11 mouse cellular contexts compared by ENCODE assay signal in the genomic region with DNA sequence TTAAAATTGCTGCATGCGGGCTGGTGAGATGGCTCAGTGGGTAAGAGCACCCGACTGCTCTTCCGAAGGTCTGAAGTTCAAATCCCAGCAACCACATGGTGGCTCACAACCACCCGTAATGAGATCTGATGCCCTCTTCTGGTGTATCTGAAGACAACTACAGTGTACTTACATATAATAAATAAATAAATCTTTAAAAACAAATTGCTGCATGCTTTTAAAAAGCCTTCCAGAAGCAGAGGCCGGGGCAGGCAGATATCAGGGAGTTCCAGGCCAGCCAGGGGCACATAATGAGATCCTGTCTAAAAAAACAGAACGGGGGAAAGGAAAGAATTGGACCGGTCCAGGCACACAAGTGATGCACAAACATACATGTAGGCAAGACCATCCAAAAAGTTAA. TPM values are rescaled to one million over a fixed set of nuclear protein-coding genes. Genes with fewer than 3 reads are reported as not detected.
A peak's percentile ranks its signal among the peaks of the same experiment; 100 is the strongest.
DNase-seq lines count a peak whose midpoint lies in the region; ATAC-seq and TF ChIP-seq lines count a peak whose summit lies in the region.
"Not testable (repeated sequence)": the region's sequence is repeated elsewhere in the genome, so short reads cannot be mapped to it uniquely, and the experiment has no call there.
"Had no signal": no experiment of that assay in that cellular context is flagged by ENCODE, and none has a peak within 500 bp of the region (broad histone marks: within the 10 kb centered on the region; RNA-seq: fewer than 3 reads in every experiment).

No protein-coding gene starts in this region.

- peak in 1 of 3 experiments; percentile 17; a peak in 1 of 6 replicates for TF ChIP-seq CTCF in MEL (IDR thresholded peaks at IDR 0.05 in 2 of 3, conservative IDR thresholded peaks at IDR 0.05 in 1 of 3; ENCODE audit: control insufficient read depth in 1 of 3, insufficient read depth in 1 of 3, low read depth in 2 of 3, low read length in 3 of 3, poor library complexity in 1 of 3, severe bottlenecking in 1 of 3)
- not testable (repeated sequence) for TF ChIP-seq CTCF in left cerebral cortex, adult 2 months (IDR thresholded peaks at IDR 0.05)

- not testable (repeated sequence) for TF ChIP-seq EP300 in MEL (IDR thresholded peaks at IDR 0.05; ENCODE audit: low read depth in 1 of 2, low read length in 2 of 2)

- peak overlapping the region; percentile 78 for H3K27ac ChIP-seq in MEL (ENCODE audit: control insufficient read depth, low read depth, low read length)
- peak overlapping the region; percentile 82; the same call in 1 of the 2 replicates for H3K27ac ChIP-seq in forebrain, embryonic 10.5 days
- H3K27ac ChIP-seq in heart, embryonic 12.5 days (ENCODE audit: poor library complexity, severe bottlenecking); hindbrain, embryonic 16.5 days (ENCODE audit: low read depth, low read length); left cerebral cortex, adult 2 months; midbrain, embryonic 11.5 days (ENCODE audit: low read depth, low read length); neural tube, embryonic 15.5 days (replicated peaks): not testable (repeated sequence)
- peak overlapping the region; percentile 88 for H3K27ac ChIP-seq in liver, embryonic 15.5 days (replicated peaks)

- intact Hi-C loops in left cerebral cortex, adult 2 months (cut with DNase I), result not testable (repeated sequence)

- peaks cover 37% of the 10 kb centered on the region for H3K79me2 ChIP-seq in MEL (ENCODE audit: control insufficient read depth, insufficient read depth, low read length, poor library complexity)

- not testable (repeated sequence) for TF ChIP-seq POLR2A in MEL (IDR thresholded peaks at IDR 0.05; ENCODE audit: control insufficient read depth in 1 of 2, insufficient read depth in 1 of 2, low read depth in 1 of 2, low read length in 2 of 2, poor library complexity in 1 of 2)

- H3K9me3 ChIP-seq in MEL (replicated peaks; ENCODE audit: insufficient read depth, low read length); forebrain, embryonic 10.5 days; heart, embryonic 12.5 days (replicated peaks); hindbrain, embryonic 16.5 days (ENCODE audit: control insufficient read depth, low read length); liver, embryonic 15.5 days (replicated peaks); midbrain, embryonic 11.5 days (ENCODE audit: control insufficient read depth, low read length); neural tube, embryonic 15.5 days (replicated peaks): not testable (repeated sequence)

- H3K4me1 ChIP-seq in MEL (ENCODE audit: control insufficient read depth in 1 of 2, insufficient read depth in 2 of 2, low read length in 2 of 2), result peaks cover 2 to 39% of the 10 kb centered on the region in 2 experiments; a peak in 3 of 4 replicates
- peaks cover 34% of the 10 kb centered on the region for H3K4me1 ChIP-seq in forebrain, embryonic 10.5 days
- peaks cover 17% of the 10 kb centered on the region for H3K4me1 ChIP-seq in heart, embryonic 12.5 days (replicated peaks)
- peaks cover 14% of the 10 kb centered on the region for H3K4me1 ChIP-seq in hindbrain, embryonic 16.5 days (ENCODE audit: control insufficient read depth, insufficient read depth, low read depth, low read length)
- H3K4me1 ChIP-seq in liver, embryonic 15.5 days (replicated peaks), result peaks cover 76% of the 10 kb centered on the region
- H3K4me1 ChIP-seq in midbrain, embryonic 11.5 days (ENCODE audit: control insufficient read depth, insufficient read depth, low read length), result peaks cover 14% of the 10 kb centered on the region
- peaks cover 22% of the 10 kb centered on the region for H3K4me1 ChIP-seq in neural tube, embryonic 15.5 days

- H3K9ac ChIP-seq in MEL (ENCODE audit: control insufficient read depth, low read depth, low read length, poor library complexity, severe bottlenecking), result peak overlapping the region; percentile 54
- H3K9ac ChIP-seq in heart, embryonic 12.5 days; hindbrain, embryonic 16.5 days (ENCODE audit: low read depth, low read length); midbrain, embryonic 11.5 days (ENCODE audit: low read length); neural tube, embryonic 15.5 days (replicated peaks): not testable (repeated sequence)
- H3K9ac ChIP-seq in liver, embryonic 15.5 days, result 0 out of 2 replicates have a peak overlapping the region, but pooled peaks have one; percentile 81

- not testable (repeated sequence) for DNase-seq in MEL (ENCODE audit: low read depth, low spot score); forebrain, embryonic 10.5 days (ENCODE audit: extremely low spot score, low spot score); left cerebral cortex, adult 2 months (ENCODE audit: extremely low spot score in 1 of 2, low spot score in 2 of 2); midbrain, embryonic 11.5 days (ENCODE audit: low spot score, missing footprints)

- WGBS in forebrain, embryonic 10.5 days, result 28% methylated on average over 7 of the region's 7 CpGs
- WGBS in heart, embryonic 12.5 days, result 25% methylated on average over 7 of the region's 7 CpGs
- WGBS in hindbrain, embryonic 16.5 days, result 22% methylated on average over 6 of the region's 7 CpGs
- WGBS in liver, embryonic 15.5 days (ENCODE audit: insufficient replicate concordance), result 11% methylated on average over 7 of the region's 7 CpGs
- WGBS in midbrain, embryonic 11.5 days, result 28% methylated on average over 7 of the region's 7 CpGs
- 35% methylated on average over 7 of the region's 7 CpGs for WGBS in neural tube, embryonic 15.5 days

- H3K4me2 ChIP-seq in heart, embryonic 12.5 days, result peak overlapping the region; percentile 92
- H3K4me2 ChIP-seq in hindbrain, embryonic 16.5 days (ENCODE audit: low read length), result peak overlapping the region; percentile 59
- peak overlapping the region; percentile 88 for H3K4me2 ChIP-seq in liver, embryonic 15.5 days
- H3K4me2 ChIP-seq in midbrain, embryonic 11.5 days, result peak overlapping the region; percentile 84
- peak overlapping the region; percentile 62 for H3K4me2 ChIP-seq in neural tube, embryonic 15.5 days

- H3K27me3 ChIP-seq in MEL (ENCODE audit: control insufficient read depth in 1 of 2, insufficient read depth in 2 of 2, low read length in 2 of 2); hindbrain, embryonic 16.5 days (replicated peaks; ENCODE audit: control insufficient read depth, insufficient read depth, low read length): not testable (repeated sequence)
- H3K27me3 ChIP-seq in forebrain, embryonic 10.5 days (ENCODE audit: poor library complexity, severe bottlenecking), result peaks cover 65% of the 10 kb centered on the region
- H3K27me3 ChIP-seq in heart, embryonic 12.5 days (replicated peaks), result peaks cover 46% of the 10 kb centered on the region
- peaks cover 22% of the 10 kb centered on the region for H3K27me3 ChIP-seq in liver, embryonic 15.5 days
- peaks cover 29% of the 10 kb centered on the region for H3K27me3 ChIP-seq in midbrain, embryonic 11.5 days (ENCODE audit: control insufficient read depth, insufficient read depth, low read length)
- H3K27me3 ChIP-seq in neural tube, embryonic 15.5 days (replicated peaks), result peaks cover 22% of the 10 kb centered on the region

- ATAC-seq in heart, embryonic 12.5 days (ENCODE audit: insufficient number of reproducible peaks, low FRiP score); hindbrain, embryonic 16.5 days; neural tube, embryonic 15.5 days (ENCODE audit: low FRiP score): not testable (repeated sequence)
- ATAC-seq in liver, embryonic 15.5 days (ENCODE audit: insufficient read depth), result peak; percentile 2; the same call in 1 of the 2 replicates
- ATAC-seq in midbrain, embryonic 11.5 days (ENCODE audit: low FRiP score), result peak; percentile 8; the same call in 1 of the 2 replicates

- TF ChIP-seq RAD21 in MEL (IDR thresholded peaks at IDR 0.05; ENCODE audit: low read depth, low read length), result not testable (repeated sequence)

- peak overlapping the region; percentile 24 to 35; a peak in 3 of 4 replicates for H3K4me3 ChIP-seq in MEL (ENCODE audit: control insufficient read depth in 1 of 2, insufficient read depth in 1 of 2, low read depth in 2 of 2, low read length in 2 of 2)
- H3K4me3 ChIP-seq in forebrain, embryonic 10.5 days, result peak overlapping the region; percentile 59
- peak overlapping the region; percentile 62 for H3K4me3 ChIP-seq in heart, embryonic 12.5 days
- H3K4me3 ChIP-seq in hindbrain, embryonic 16.5 days (ENCODE audit: low read length), result peak overlapping the region; percentile 43; the same call in 1 of the 2 replicates
- H3K4me3 ChIP-seq in left cerebral cortex, adult 2 months, result peak overlapping the region; percentile 48
- H3K4me3 ChIP-seq in liver, embryonic 15.5 days (replicated peaks), result peak overlapping the region; percentile 67
- peak overlapping the region; percentile 40 for H3K4me3 ChIP-seq in midbrain, embryonic 11.5 days (ENCODE audit: low read depth, low read length)
- peak overlapping the region; percentile 40 for H3K4me3 ChIP-seq in neural tube, embryonic 15.5 days (replicated peaks)

- H3K36me3 ChIP-seq in MEL (ENCODE audit: control insufficient read depth in 1 of 2, insufficient read depth in 2 of 2, low read length in 2 of 2), result peaks cover 9 to 31% of the 10 kb centered on the region in 2 experiments; a peak in 3 of 4 replicates
- not testable (repeated sequence) for H3K36me3 ChIP-seq in forebrain, embryonic 10.5 days (replicated peaks); heart, embryonic 12.5 days; midbrain, embryonic 11.5 days (ENCODE audit: control insufficient read depth, insufficient read depth, low read length)
- peaks cover 20% of the 10 kb centered on the region for H3K36me3 ChIP-seq in hindbrain, embryonic 16.5 days (ENCODE audit: control insufficient read depth, insufficient read depth, low read length)
- peaks cover 56% of the 10 kb centered on the region for H3K36me3 ChIP-seq in liver, embryonic 15.5 days (replicated peaks)
- H3K36me3 ChIP-seq in neural tube, embryonic 15.5 days, result peaks cover 35% of the 10 kb centered on the region

RNA-seq across cellular contexts. Expression of a gene that starts 0.4 kb away (rescaled TPM):
- total RNA-seq in MEL (2012; rRNA removed), result 53.7 and 62.3 TPM in 2 replicates
- 10 to 100 TPM in 1 of 2 experiments, not detected in 1; 83.4 TPM for polyA plus RNA-seq in MEL (2012; ENCODE audit: insufficient read depth in 1 of 2, insufficient read length in 2 of 2, low read depth in 1 of 2, low replicate concordance in 2 of 2, missing spikeins in 1 of 2)
- polyA plus RNA-seq in forebrain, embryonic 10.5 days (2016; fragmentation: Nextera tagmentation; extraction: Ambion mirVana), result 7.9 and 9.2 TPM in 2 replicates
- 4.2 and 4.3 TPM in 2 replicates for polyA plus RNA-seq in heart, embryonic 12.5 days (2016; fragmentation: Nextera tagmentation; extraction: Ambion mirVana)
- polyA plus RNA-seq in hindbrain, embryonic 16.5 days (2015; fragmentation: Nextera tagmentation; extraction: Ambion mirVana), result 6.4 and 7.0 TPM in 2 replicates
- 1 to 10 TPM; 4.3 to 5.1 TPM for total RNA-seq in left cerebral cortex, adult 2 months (2021)
- 11.4 and 12.7 TPM in 2 replicates for polyA plus RNA-seq in liver, embryonic 15.5 days (2015; fragmentation: Nextera tagmentation; extraction: Ambion mirVana)
- 4.3 and 4.6 TPM in 2 replicates for polyA plus RNA-seq in midbrain, embryonic 11.5 days (2014; fragmentation: Nextera tagmentation; extraction: Ambion mirVana)
- polyA plus RNA-seq in neural tube, embryonic 15.5 days (2015; fragmentation: Nextera tagmentation; extraction: Ambion mirVana), result 5.2 and 7.3 TPM in 2 replicates

RNA-seq across cellular contexts. Expression of a gene that starts 6.3 kb away (rescaled TPM):
- total RNA-seq in MEL (2012; rRNA removed), result 178 and 234 TPM in 2 replicates
- 100 to 1,000 TPM in 1 of 2 experiments, not detected in 1; 262 TPM for polyA plus RNA-seq in MEL (2012; ENCODE audit: insufficient read depth in 1 of 2, insufficient read length in 2 of 2, low read depth in 1 of 2, low replicate concordance in 2 of 2, missing spikeins in 1 of 2)
- polyA plus RNA-seq in forebrain, embryonic 10.5 days (2016; fragmentation: Nextera tagmentation; extraction: Ambion mirVana), result 18.3 and 24.3 TPM in 2 replicates
- 12.1 and 17.9 TPM in 2 replicates for polyA plus RNA-seq in heart, embryonic 12.5 days (2016; fragmentation: Nextera tagmentation; extraction: Ambion mirVana)
- 0.39 and 0.56 TPM in 2 replicates for polyA plus RNA-seq in hindbrain, embryonic 16.5 days (2015; fragmentation: Nextera tagmentation; extraction: Ambion mirVana)
- under 1 TPM in 1 of 2 experiments, not detected in 1; 0.23 TPM for total RNA-seq in left cerebral cortex, adult 2 months (2021)
- polyA plus RNA-seq in liver, embryonic 15.5 days (2015; fragmentation: Nextera tagmentation; extraction: Ambion mirVana), result 443 and 534 TPM in 2 replicates
- 13.7 and 14.4 TPM in 2 replicates for polyA plus RNA-seq in midbrain, embryonic 11.5 days (2014; fragmentation: Nextera tagmentation; extraction: Ambion mirVana)
- polyA plus RNA-seq in neural tube, embryonic 15.5 days (2015; fragmentation: Nextera tagmentation; extraction: Ambion mirVana), result 0.49 and 1.1 TPM in 2 replicates
- total RNA-seq: heart, postnatal 14 days; layer of hippocampus, postnatal 14 days; monocyte, adult 5-6 weeks had no signal

RNA-seq across cellular contexts. Expression of a gene that starts 14.3 kb away (rescaled TPM):
- 9.7 and 10.7 TPM in 2 replicates for total RNA-seq in MEL (2012; rRNA removed)
- polyA plus RNA-seq in MEL (2012; ENCODE audit: insufficient read depth in 1 of 2, insufficient read length in 2 of 2, low read depth in 1 of 2, low replicate concordance in 2 of 2, missing spikeins in 1 of 2), result 10 to 100 TPM in 1 of 2 experiments, not detected in 1; 17.3 TPM
- polyA plus RNA-seq in forebrain, embryonic 10.5 days (2016; fragmentation: Nextera tagmentation; extraction: Ambion mirVana), result 44.6 and 49.6 TPM in 2 replicates
- 35.5 and 36.2 TPM in 2 replicates for polyA plus RNA-seq in heart, embryonic 12.5 days (2016; fragmentation: Nextera tagmentation; extraction: Ambion mirVana)
- polyA plus RNA-seq in hindbrain, embryonic 16.5 days (2015; fragmentation: Nextera tagmentation; extraction: Ambion mirVana), result 41.4 and 42.8 TPM in 2 replicates
- total RNA-seq in left cerebral cortex, adult 2 months (2021), result 10 to 100 TPM; 35.6 to 44.1 TPM
- polyA plus RNA-seq in liver, embryonic 15.5 days (2015; fragmentation: Nextera tagmentation; extraction: Ambion mirVana), result 55.1 and 67.9 TPM in 2 replicates
- 24.6 and 31.8 TPM in 2 replicates for polyA plus RNA-seq in midbrain, embryonic 11.5 days (2014; fragmentation: Nextera tagmentation; extraction: Ambion mirVana)
- polyA plus RNA-seq in neural tube, embryonic 15.5 days (2015; fragmentation: Nextera tagmentation; extraction: Ambion mirVana), result 39.8 and 41.3 TPM in 2 replicates

RNA-seq across cellular contexts. Expression of a gene that starts 29.2 kb away (rescaled TPM):
- total RNA-seq in MEL (2012; rRNA removed), result 0.49 and 0.77 TPM in 2 replicates
- 1 to 10 TPM in 1 of 2 experiments, not detected in 1; 4.5 TPM for polyA plus RNA-seq in MEL (2012; ENCODE audit: insufficient read depth in 1 of 2, insufficient read length in 2 of 2, low read depth in 1 of 2, low replicate concordance in 2 of 2, missing spikeins in 1 of 2)
- 2.6 and 3.8 TPM in 2 replicates for polyA plus RNA-seq in forebrain, embryonic 10.5 days (2016; fragmentation: Nextera tagmentation; extraction: Ambion mirVana)
- 0.13 and 0.24 TPM in 2 replicates for polyA plus RNA-seq in heart, embryonic 12.5 days (2016; fragmentation: Nextera tagmentation; extraction: Ambion mirVana)
- 71.4 and 77.4 TPM in 2 replicates for polyA plus RNA-seq in hindbrain, embryonic 16.5 days (2015; fragmentation: Nextera tagmentation; extraction: Ambion mirVana)
- total RNA-seq in left cerebral cortex, adult 2 months (2021), result 10 to 100 TPM; 89.4 to 95.7 TPM
- 0.06 and 0.23 TPM in 2 replicates for polyA plus RNA-seq in liver, embryonic 15.5 days (2015; fragmentation: Nextera tagmentation; extraction: Ambion mirVana)
- 8.8 and 10.2 TPM in 2 replicates for polyA plus RNA-seq in midbrain, embryonic 11.5 days (2014; fragmentation: Nextera tagmentation; extraction: Ambion mirVana)
- polyA plus RNA-seq in neural tube, embryonic 15.5 days (2015; fragmentation: Nextera tagmentation; extraction: Ambion mirVana), result 60.7 and 74.7 TPM in 2 replicates
- total RNA-seq: heart, postnatal 14 days; monocyte, adult 5-6 weeks had no signal

RNA-seq across cellular contexts. Expression of a gene that starts 36.1 kb away (rescaled TPM):
- total RNA-seq in MEL (2012; rRNA removed), result 60.6 and 75.5 TPM in 2 replicates
- polyA plus RNA-seq in MEL (2012; ENCODE audit: insufficient read depth in 1 of 2, insufficient read length in 2 of 2, low read depth in 1 of 2, low replicate concordance in 2 of 2, missing spikeins in 1 of 2), result 100 to 1,000 TPM in 1 of 2 experiments, not detected in 1; 115 TPM
- polyA plus RNA-seq in forebrain, embryonic 10.5 days (2016; fragmentation: Nextera tagmentation; extraction: Ambion mirVana), result 91.1 and 92.7 TPM in 2 replicates
- 36.5 and 36.9 TPM in 2 replicates for polyA plus RNA-seq in heart, embryonic 12.5 days (2016; fragmentation: Nextera tagmentation; extraction: Ambion mirVana)
- polyA plus RNA-seq in hindbrain, embryonic 16.5 days (2015; fragmentation: Nextera tagmentation; extraction: Ambion mirVana), result 38.1 and 46.6 TPM in 2 replicates
- total RNA-seq in left cerebral cortex, adult 2 months (2021), result 1 to 10 TPM; 7.8 to 8.0 TPM
- 50.1 and 55.0 TPM in 2 replicates for polyA plus RNA-seq in liver, embryonic 15.5 days (2015; fragmentation: Nextera tagmentation; extraction: Ambion mirVana)
- 53.2 and 58.8 TPM in 2 replicates for polyA plus RNA-seq in midbrain, embryonic 11.5 days (2014; fragmentation: Nextera tagmentation; extraction: Ambion mirVana)
- polyA plus RNA-seq in neural tube, embryonic 15.5 days (2015; fragmentation: Nextera tagmentation; extraction: Ambion mirVana), result 26.4 and 49.7 TPM in 2 replicates
